Mouse (Mus musculus) left cerebral cortex, postnatal 4 days (tissue): Measurements from ENCODE around the gene Ciao1. TPM values are rescaled to one million over a fixed set of nuclear protein-coding genes. Genes with fewer than 3 reads are reported as not detected.
"Not testable (repeated sequence)": the region's sequence is repeated elsewhere in the genome, so short reads cannot be mapped to it uniquely, and the experiment has no call there.

ENCODE experiments used
- DNase-seq: peaks from one replicate; pipeline ENCODE4 v3.0.0-alpha.2; 2022
- intact Hi-C: fragments of 180-260 bp; cut with DNase I; formaldehyde crosslinking; loops from one replicate; pipeline ENCODE4 v1.15.1; 2025
- total RNA-seq, 2 experiments: library from RNA; stranded (reverse); gene quantifications; 2 replicates each; pipeline ENCODE4 v1.2.3; 2021

The Ciao1 gene
- total RNA-seq, 2 experiments from 2014 or later: 49.3 to 59.6 TPM

GRCm38 (mm10) chr2:127251457-127251856 lies 3.8 kb upstream of the Ciao1 start:
- intact Hi-C loops: no loop called here
- DNase-seq: no peak

GRCm38 (mm10) chr2:127250291-127251008 lies 2.8 kb upstream of the Ciao1 start:
- intact Hi-C loops: no loop called here
- DNase-seq: no peak

- DNase-seq: peak; percentile 57
- intact Hi-C loops: no loop called here
Observed at GRCm38 (mm10) chr2:127248334-127249004, 853 bp upstream of the Ciao1 start.

- intact Hi-C loops: no loop called here
- no peak for DNase-seq
Observed at GRCm38 (mm10) chr2:127240065-127240464, 7.6 kb downstream of the Ciao1 start.

GRCm38 (mm10) chr2:127237897-127238610 lies 9.6 kb downstream of the Ciao1 start:
- no peak for DNase-seq
- intact Hi-C loops: loop anchor here (10.0 kb wide), 2 partner anchors 433 to 1397 kb away; no protein-coding TSS in a partner anchor

- intact Hi-C loops: loop anchor here (10.0 kb wide), 2 partner anchors 310 to 470 kb away; no protein-coding TSS in a partner anchor
Observed at GRCm38 (mm10) chr2:127225261-127225660, 22.4 kb downstream of the Ciao1 start.

GRCm38 (mm10) chr2:127217746-127218145 lies 29.9 kb downstream of the Ciao1 start:
- DNase-seq: no peak
- intact Hi-C loops: loop anchor here (10.0 kb wide), 1 partner anchor 153 kb away; no protein-coding TSS in a partner anchor

More at GRCm38 (mm10) chr2:127225261-127225660, 22.4 kb downstream of the Ciao1 start:
- DNase-seq: no peak

GRCm38 (mm10) chr2:127210701-127211100 lies 36.9 kb downstream of the Ciao1 start:
- intact Hi-C loops: loop anchor here (10.0 kb wide), 1 partner anchor 146 kb away; no protein-coding TSS in a partner anchor
- DNase-seq: no peak

- DNase-seq: no peak
- intact Hi-C loops: no loop called here
Observed at GRCm38 (mm10) chr2:127208452-127208769, 39.2 kb downstream of the Ciao1 start.

GRCm38 (mm10) chr2:127207547-127208451 lies 39.8 kb downstream of the Ciao1 start, which contains the start of the genes 1810024B03Rik and Snrnp200:
Gene 1810024B03Rik (minus strand): TSS chr2:127208280.
Gene Snrnp200 (plus strand): TSS chr2:127208386.
- intact Hi-C loops: no loop called here
- peak; percentile 94 for DNase-seq

GRCm38 (mm10) chr2:127206916-127207315 lies 40.7 kb downstream of the Ciao1 start:
- no peak for DNase-seq
- intact Hi-C loops: no loop called here

- DNase-seq, intact Hi-C loops: not testable (repeated sequence)
Observed at GRCm38 (mm10) chr2:127205936-127206335, 41.7 kb downstream of the Ciao1 start.

- intact Hi-C loops: no loop called here
Observed at GRCm38 (mm10) chr2:127204932-127205331, 42.7 kb downstream of the Ciao1 start.

More at GRCm38 (mm10) chr2:127204932-127205331, 42.7 kb downstream of the Ciao1 start:
- DNase-seq: peak; percentile 53

Other genes starting within 250 kb of the Ciao1 start
- 10 to 100 TPM; 17.0 to 20.3 TPM for gene Ap4e1, start 239.1 kb downstream of the Ciao1 start, total RNA-seq
- 10 to 100 TPM; 17.7 TPM for gene Blvra, start 177.2 kb downstream of the Ciao1 start, total RNA-seq
- 1 to 10 TPM; 8.7 to 9.8 TPM for gene Ncaph, start 113.9 kb downstream of the Ciao1 start, total RNA-seq
- gene Itpripl1, start 104.4 kb downstream of the Ciao1 start, total RNA-seq: 10 to 100 TPM; 16.4 to 18.2 TPM
- gene 1810024B03Rik, start 39.5 kb downstream of the Ciao1 start, total RNA-seq: under 1 TPM; 0.62 to 0.72 TPM
- 100 to 1,000 TPM; 106 to 111 TPM for gene Snrnp200, start 39.4 kb downstream of the Ciao1 start, total RNA-seq
- gene Tmem127, start 92 bp upstream of the Ciao1 start, total RNA-seq: 100 to 1,000 TPM; 106 TPM
- 100 to 1,000 TPM; 147 to 164 TPM for gene Stard7, start 22.4 kb upstream of the Ciao1 start, total RNA-seq
- 1 to 10 TPM; 8.5 to 8.9 TPM for gene Dusp2, start 88.3 kb upstream of the Ciao1 start, total RNA-seq
- not detected for gene Astl, start 90.8 kb upstream of the Ciao1 start, total RNA-seq
- gene Adra2b, start 115.4 kb upstream of the Ciao1 start, total RNA-seq: under 1 TPM; 0.12 to 0.28 TPM
- gene Gpat2, start 177.4 kb upstream of the Ciao1 start, total RNA-seq: under 1 TPM; 0.18 to 0.42 TPM
- gene Fahd2a, start 196.7 kb upstream of the Ciao1 start, total RNA-seq: 10 to 100 TPM; 12.6 to 13.2 TPM